In genomic region chr6:5254869-5255268, GRCm38 (mm10) we compare ENCODE assay signal across 13 mouse cellular contexts. TPM values are rescaled to one million over a fixed set of nuclear protein-coding genes. Genes with fewer than 3 reads are reported as not detected.
DNase-seq lines count a peak whose midpoint lies in the region; ATAC-seq and TF ChIP-seq lines count a peak whose summit lies in the region.
"Had no signal": no experiment of that assay in that cellular context is flagged by ENCODE, and none has a peak within 500 bp of the region (broad histone marks: within the 10 kb centered on the region; RNA-seq: fewer than 3 reads in every experiment).

No protein-coding gene starts in this region.

- TF ChIP-seq EP300 in heart, adult 2 months (IDR thresholded peaks at IDR 0.05; ENCODE audit: insufficient read depth, low read depth, low read length) = no peak
- no peak for TF ChIP-seq EP300 in CH12.LX (IDR thresholded peaks at IDR 0.05; ENCODE audit: low read length)
- TF ChIP-seq EP300 in liver, embryonic 14.5 days (IDR thresholded peaks at IDR 0.05; ENCODE audit: low read depth) = no peak

- peaks cover 2% of the 10 kb centered on the region for H3K4me1 ChIP-seq in heart, adult 2 months (ENCODE audit: control insufficient read depth, insufficient read depth, low read length)
- H3K4me1 ChIP-seq in kidney, embryonic 15.5 days = peaks cover 8% of the 10 kb centered on the region; the same call in 1 of the 2 replicates
- H3K4me1 ChIP-seq in CH12.LX (ENCODE audit: control insufficient read depth in 1 of 2, insufficient read depth in 2 of 2) = peaks cover 3 to 25% of the 10 kb centered on the region in 2 experiments
- peaks cover 13 to 17% of the 10 kb centered on the region in 2 experiments for H3K4me1 ChIP-seq in liver, embryonic 14.5 days (replicated peaks; ENCODE audit: control insufficient read depth in 2 of 2, insufficient read depth in 2 of 2, low read length in 1 of 2)

- peak overlapping the region; percentile 57 for H3K4me3 ChIP-seq in heart, adult 2 months
- no peak overlapping the region for H3K4me3 ChIP-seq in kidney, embryonic 15.5 days (replicated peaks)
- peak overlapping the region in 2 of 3 experiments; percentile 81 to 87 for H3K4me3 ChIP-seq in CH12.LX (replicated peaks in 1 of 3; ENCODE audit: low read depth in 2 of 3, low read length in 2 of 3, poor library complexity in 1 of 3)
- H3K4me3 ChIP-seq in liver, embryonic 14.5 days (ENCODE audit: insufficient read depth in 1 of 2, low read depth in 2 of 2, low read length in 2 of 2) = peak overlapping the region in 1 of 2 experiments; percentile 69; a peak in 2 of 4 replicates
- H3K4me3 ChIP-seq: forebrain, embryonic 12.5 days had no signal

- no peaks in the 10 kb centered on the region for H3K9me3 ChIP-seq in kidney, embryonic 15.5 days (replicated peaks)
- H3K9me3 ChIP-seq in CH12.LX (replicated peaks; ENCODE audit: low read length) = no peaks in the 10 kb centered on the region
- H3K9me3 ChIP-seq in liver, embryonic 14.5 days (ENCODE audit: control insufficient read depth, low read length) = no peaks in the 10 kb centered on the region
- H3K9me3 ChIP-seq: embryonic facial prominence, embryonic 12.5 days; forebrain, embryonic 12.5 days; limb, embryonic 10.5 days had no signal

- TF ChIP-seq POLR2A in heart, adult 2 months (IDR thresholded peaks at IDR 0.05; ENCODE audit: insufficient read depth, low read depth, low read length) = no peak
- TF ChIP-seq POLR2A in CH12.LX (IDR thresholded peaks at IDR 0.05; ENCODE audit: low read depth, low read length) = no peak

- no peak for ATAC-seq in kidney, embryonic 15.5 days (replicated peaks; ENCODE audit: low FRiP score)
- no peak for ATAC-seq in liver, embryonic 14.5 days (ENCODE audit: insufficient read depth)

- H3K27ac ChIP-seq in heart, adult 2 months = no peak overlapping the region; the same call in 1 of the 2 replicates
- no peak overlapping the region for H3K27ac ChIP-seq in kidney, embryonic 15.5 days
- H3K27ac ChIP-seq in CH12.LX (ENCODE audit: insufficient read depth, low read depth) = no peak overlapping the region
- H3K27ac ChIP-seq in liver, embryonic 14.5 days = no peak overlapping the region
- H3K27ac ChIP-seq: embryonic facial prominence, embryonic 12.5 days; forebrain, embryonic 12.5 days had no signal

- DNase-seq in heart, adult 2 months = no peak
- no peak for DNase-seq in heart, postnatal 10 days
- DNase-seq in kidney, postnatal 14 days = no peak
- DNase-seq in CH12.LX (ENCODE audit: extremely low read depth) = no peak
- DNase-seq in liver, embryonic 14.5 days (ENCODE audit: low read depth in 3 of 3, low spot score in 3 of 3) = no peak
- DNase-seq in urinary bladder, postnatal 36 days (ENCODE audit: low spot score in 2 of 2) = no peak
- no peak for DNase-seq in urinary bladder, adult 2 months (ENCODE audit: low spot score)
- DNase-seq: right cerebral cortex, adult 18-20 months; spleen, adult 18-20 months had no signal

- no peak for TF ChIP-seq CTCF in heart, adult 2 months (IDR thresholded peaks at IDR 0.05)
- TF ChIP-seq CTCF in CH12.LX (conservative IDR thresholded peaks at IDR 0.05 in 1 of 2, IDR thresholded peaks at IDR 0.05 in 1 of 2; ENCODE audit: low read depth in 2 of 2, low read length in 2 of 2) = no peak
- no peak for TF ChIP-seq CTCF in liver, embryonic 14.5 days (IDR thresholded peaks at IDR 0.05; ENCODE audit: low read depth)

- intact Hi-C loops in heart, adult 2 months (cut with DNase I) = loop anchor here (5.0 kb wide), 1 partner anchor 127 kb away; the partner anchor contains the start of gene Asb4
- intact Hi-C loops in heart, postnatal 10 days (cut with DNase I) = loop anchor here (5.0 kb wide), 2 partner anchors 42 to 127 kb away; partner anchors contain the start of genes Asb4 and Pon2

- no peak for TF ChIP-seq RAD21 in CH12.LX (IDR thresholded peaks at IDR 0.05; ENCODE audit: low read depth, low read length)

- in situ Hi-C loops in CH12.LX (cut with MboI; ENCODE audit: low pct_ligation_motif_present, low pct_unique_long_range_greater_than_20kb, low sequenced_read_pairs) = no loop called here

- dilution Hi-C loops in CH12.LX (cut with MboI; ENCODE audit: extremely low pct_ligation_motif_present, extremely low pct_unique_long_range_greater_than_20kb, low sequenced_read_pairs) = no loop called here

- H3K27me3 ChIP-seq in heart, adult 2 months (ENCODE audit: control insufficient read depth, insufficient read depth, low read length) = no peaks in the 10 kb centered on the region
- H3K27me3 ChIP-seq in kidney, embryonic 15.5 days = no peaks in the 10 kb centered on the region
- no peaks in the 10 kb centered on the region for H3K27me3 ChIP-seq in CH12.LX (replicated peaks)
- H3K27me3 ChIP-seq in liver, embryonic 14.5 days (ENCODE audit: control insufficient read depth, insufficient read depth, low read length) = no peaks in the 10 kb centered on the region
- H3K27me3 ChIP-seq: embryonic facial prominence, embryonic 12.5 days; forebrain, embryonic 12.5 days had no signal

- no peaks in the 10 kb centered on the region for H3K79me2 ChIP-seq in heart, adult 2 months (replicated peaks; ENCODE audit: control insufficient read depth, insufficient read depth, low read length)
- H3K79me2 ChIP-seq in CH12.LX (replicated peaks; ENCODE audit: control insufficient read depth, extremely low read depth, insufficient read depth, poor library complexity, severe bottlenecking) = no peaks in the 10 kb centered on the region

- H3K36me3 ChIP-seq in heart, adult 2 months (ENCODE audit: control insufficient read depth, insufficient read depth, low read length) = peaks cover 2% of the 10 kb centered on the region; the same call in 1 of the 2 replicates
- no peaks in the 10 kb centered on the region for H3K36me3 ChIP-seq in kidney, embryonic 15.5 days
- H3K36me3 ChIP-seq in CH12.LX (replicated peaks in 1 of 2; ENCODE audit: control insufficient read depth in 1 of 2, insufficient read depth in 1 of 2, low read length in 1 of 2) = peaks cover 0 to 31% of the 10 kb centered on the region in 2 experiments
- no peaks in the 10 kb centered on the region for H3K36me3 ChIP-seq in liver, embryonic 14.5 days (replicated peaks; ENCODE audit: control insufficient read depth, insufficient read depth, low read depth)
- H3K36me3 ChIP-seq: embryonic facial prominence, embryonic 12.5 days; forebrain, embryonic 12.5 days; limb, embryonic 10.5 days had no signal

- H3K4me2 ChIP-seq in kidney, embryonic 15.5 days = peak overlapping the region; percentile 69; the same call in 1 of the 2 replicates
- H3K4me2 ChIP-seq in CH12.LX (ENCODE audit: insufficient read depth, low read depth, poor library complexity, severe bottlenecking) = peak overlapping the region; percentile 82
- H3K4me2 ChIP-seq in liver, embryonic 14.5 days (ENCODE audit: low read depth) = peak overlapping the region; percentile 68

- 94% methylated on average over 2 of the region's 2 CpGs for WGBS in heart, adult 2 months
- 94% methylated on average over 2 of the region's 2 CpGs for WGBS in kidney, embryonic 15.5 days
- WGBS in liver, embryonic 14.5 days (ENCODE audit: insufficient replicate concordance) = 74% methylated on average over 2 of the region's 2 CpGs

- no peak overlapping the region for H3K9ac ChIP-seq in heart, adult 2 months (ENCODE audit: low read depth, low read length)
- no peak overlapping the region for H3K9ac ChIP-seq in kidney, embryonic 15.5 days
- H3K9ac ChIP-seq in CH12.LX (ENCODE audit: insufficient read depth, low read depth) = peak overlapping the region; percentile 58; the same call in 1 of the 2 replicates
- H3K9ac ChIP-seq in liver, embryonic 14.5 days (replicated peaks) = peak overlapping the region; percentile 67
- H3K9ac ChIP-seq: embryonic facial prominence, embryonic 12.5 days; forebrain, embryonic 12.5 days had no signal

TF ChIP-seq in CH12.LX, 34 proteins besides CTCF, POLR2A, EP300 and RAD21 (continues in another document):
- TF ChIP-seq USF2 (conservative IDR thresholded peaks at IDR 0.05; ENCODE audit: low read depth, low read length) = no peak
- no peak for TF ChIP-seq ZKSCAN1 (IDR thresholded peaks at IDR 0.05; ENCODE audit: borderline replicate concordance, low read depth, low read length)
- no peak for TF ChIP-seq KAT2A (IDR thresholded peaks at IDR 0.05; ENCODE audit: insufficient replicate concordance, low read length)
- no peak for TF ChIP-seq ELF1 (IDR thresholded peaks at IDR 0.05; ENCODE audit: low read depth, low read length)
- no peak for TF ChIP-seq IRF4 (IDR thresholded peaks at IDR 0.05; ENCODE audit: low read depth, low read length)
- no peak for TF ChIP-seq NELFE (IDR thresholded peaks at IDR 0.05; ENCODE audit: low read depth, low read length)
- no peak for TF ChIP-seq USF1 (IDR thresholded peaks at IDR 0.05; ENCODE audit: low read depth, low read length)
- TF ChIP-seq ZNF384 (IDR thresholded peaks at IDR 0.05; ENCODE audit: low read depth, low read length) = no peak
- no peak for TF ChIP-seq ZMIZ1 (IDR thresholded peaks at IDR 0.05; ENCODE audit: low read depth, low read length)
- TF ChIP-seq UBTF (IDR thresholded peaks at IDR 0.05; ENCODE audit: low read depth, low read length) = no peak
- no peak for TF ChIP-seq HCFC1 (IDR thresholded peaks at IDR 0.05; ENCODE audit: low read depth, low read length)
- TF ChIP-seq CHD1 (IDR thresholded peaks at IDR 0.05; ENCODE audit: low read depth, low read length) = no peak
- no peak for TF ChIP-seq NRF1 (IDR thresholded peaks at IDR 0.05; ENCODE audit: low read depth, low read length)

RNA-seq across cellular contexts. Expression of gene Pon3, which starts 1.2 kb away (rescaled TPM):
- total RNA-seq in heart, adult 2 months (2021) = 10 to 100 TPM; 21.4 to 22.6 TPM
- polyA plus RNA-seq in heart, adult 2 months (2012; rRNA removed) = 16.5 and 29.4 TPM in 2 replicates
- total RNA-seq in heart, postnatal 10 days (2021) = 10 to 100 TPM; 26.1 to 28.3 TPM
- 12.3 and 12.8 TPM in 2 replicates for polyA plus RNA-seq in kidney, embryonic 15.5 days (2015; fragmentation: Nextera tagmentation; extraction: Ambion mirVana)
- total RNA-seq in CH12.LX (2012; rRNA removed) (12.6 and 13.4 TPM in 2 replicates), CH12.LX (2014; rRNA removed) (32.3 and 33.1 TPM in 2 replicates)
- polyA plus RNA-seq in CH12.LX (2012; ENCODE audit: insufficient read length, low read depth) = 27.5 and 30.2 TPM in 2 replicates
- polyA plus RNA-seq in liver, embryonic 14.5 days (2012; rRNA removed) = 6.2 and 8.5 TPM in 2 replicates
- 17.5 and 19.0 TPM in 2 replicates for polyA plus RNA-seq in liver, embryonic 14.5 days (2014; fragmentation: Nextera tagmentation; extraction: Ambion mirVana)
- polyA plus RNA-seq in urinary bladder, adult 2 months (2012; rRNA removed) = 50.1 and 51.9 TPM in 2 replicates

RNA-seq across cellular contexts. Expression of gene Pon2, which starts 43.4 kb away (rescaled TPM):
- total RNA-seq in heart, adult 2 months (2021) = 10 to 100 TPM; 15.9 to 16.8 TPM
- polyA plus RNA-seq in heart, adult 2 months (2012; rRNA removed) = 16.8 and 34.1 TPM in 2 replicates
- 10 to 100 TPM; 26.7 to 27.3 TPM for total RNA-seq in heart, postnatal 10 days (2021)
- 35.0 TPM in 2 replicates for polyA plus RNA-seq in kidney, embryonic 15.5 days (2015; fragmentation: Nextera tagmentation; extraction: Ambion mirVana)
- total RNA-seq in CH12.LX (2012; rRNA removed) (14.2 and 18.5 TPM in 2 replicates), CH12.LX (2014; rRNA removed) (32.0 and 36.9 TPM in 2 replicates)
- polyA plus RNA-seq in CH12.LX (2012; ENCODE audit: insufficient read length, low read depth) = 35.7 and 36.2 TPM in 2 replicates
- polyA plus RNA-seq in liver, embryonic 14.5 days (2012; rRNA removed) = 23.7 and 27.3 TPM in 2 replicates
- 32.5 and 38.3 TPM in 2 replicates for polyA plus RNA-seq in liver, embryonic 14.5 days (2014; fragmentation: Nextera tagmentation; extraction: Ambion mirVana)
- 99.8 TPM in 2 replicates for polyA plus RNA-seq in urinary bladder, adult 2 months (2012; rRNA removed)

Comparison
In these comparisons a context has a peak if more than half of its experiments do, and no peak if none do; other contexts are left out.
1. H3K9ac ChIP-seq: peak in CH12.LX (single experiment) and liver, embryonic 14.5 days (single experiment); none in heart, adult 2 months (single experiment) and kidney, embryonic 15.5 days (single experiment).
2. Peak in every context shown above with its lines, with median percentiles within 50 percentile points of each other: H3K4me2 ChIP-seq.